Mouse (Mus musculus): Measurements from ENCODE around the gene Fam118b. TPM values are rescaled to one million over a fixed set of nuclear protein-coding genes. Genes with fewer than 3 reads are reported as not detected.
A peak's percentile ranks its signal among the peaks of the same experiment; 100 is the strongest.

Gene Fam118b
- 10 to 100 TPM; 28.7 to 33.9 TPM for total RNA-seq (2021)

GRCm38 (mm10) chr9:35267146-35267975 is at the start of gene Fam118b, which contains the start of gene Rpusd4:
TSS of gene Fam118b (minus strand) at chr9:35267805.
TSS of gene Rpusd4 (plus strand) at chr9:35267865.
- peak; percentile 89 to 92 for DNase-seq

- DNase-seq: no peak
Observed at GRCm38 (mm10) chr9:35316771-35317211, 49.2 kb upstream of the Fam118b start.

- DNase-seq: no peak
Observed at GRCm38 (mm10) chr9:35314254-35314653, 46.6 kb upstream of the Fam118b start.

GRCm38 (mm10) chr9:35313601-35314000 is 46.0 kb upstream of the Fam118b start:
- DNase-seq: no peak

GRCm38 (mm10) chr9:35312516-35312915 is 44.9 kb upstream of the Fam118b start:
- no peak for DNase-seq

GRCm38 (mm10) chr9:35310377-35310776 is 42.8 kb upstream of the Fam118b start:
- no peak for DNase-seq

- peak; percentile 22 to 26 for DNase-seq
Observed at GRCm38 (mm10) chr9:35307461-35307860, 39.9 kb upstream of the Fam118b start.

- DNase-seq: no peak
Observed at GRCm38 (mm10) chr9:35302172-35302571, 34.6 kb upstream of the Fam118b start.

GRCm38 (mm10) chr9:35297791-35298190 is 30.2 kb upstream of the Fam118b start:
- DNase-seq: no peak

GRCm38 (mm10) chr9:35293465-35293864 is 25.9 kb upstream of the Fam118b start:
- DNase-seq: no peak

- no peak for DNase-seq
Observed at GRCm38 (mm10) chr9:35290916-35291315, 23.3 kb upstream of the Fam118b start.

GRCm38 (mm10) chr9:35290417-35290816 is 22.8 kb upstream of the Fam118b start:
- DNase-seq: no peak

- no peak for DNase-seq
Observed at GRCm38 (mm10) chr9:35289992-35290391, 22.4 kb upstream of the Fam118b start.

- DNase-seq: no peak
Observed at GRCm38 (mm10) chr9:35286351-35286750, 18.7 kb upstream of the Fam118b start.

- no peak for DNase-seq
Observed at GRCm38 (mm10) chr9:35284351-35284750, 16.7 kb upstream of the Fam118b start.

GRCm38 (mm10) chr9:35283415-35284069 is 15.9 kb upstream of the Fam118b start:
- no peak for DNase-seq

GRCm38 (mm10) chr9:35282851-35283200 is 15.2 kb upstream of the Fam118b start:
- DNase-seq: no peak

GRCm38 (mm10) chr9:35282006-35282850 is 14.6 kb upstream of the Fam118b start:
- DNase-seq: peak in 1 of 2 experiments; percentile 65

GRCm38 (mm10) chr9:35278451-35278850 is 10.8 kb upstream of the Fam118b start:
- no peak for DNase-seq

GRCm38 (mm10) chr9:35277855-35278365 is 10.3 kb upstream of the Fam118b start:
- DNase-seq: no peak

- peak in 1 of 2 experiments; percentile 29 for DNase-seq
Observed at GRCm38 (mm10) chr9:35267976-35268715, 541 bp upstream of the Fam118b start.

- DNase-seq: no peak
Observed at GRCm38 (mm10) chr9:35264509-35264908, 3.1 kb downstream of the Fam118b start.
